Mouse (Mus musculus): ENCODE data around the gene Sbpl. TPM values are rescaled to one million over a fixed set of nuclear protein-coding genes. Genes with fewer than 3 reads are reported as not detected.
"Not testable (repeated sequence)": the region's sequence is repeated elsewhere in the genome, so short reads cannot be mapped to it uniquely, and the experiment has no call there.

Gene Sbpl
- polyA plus RNA-seq, 1 experiment from 2014 or later: not detected

DNA sequence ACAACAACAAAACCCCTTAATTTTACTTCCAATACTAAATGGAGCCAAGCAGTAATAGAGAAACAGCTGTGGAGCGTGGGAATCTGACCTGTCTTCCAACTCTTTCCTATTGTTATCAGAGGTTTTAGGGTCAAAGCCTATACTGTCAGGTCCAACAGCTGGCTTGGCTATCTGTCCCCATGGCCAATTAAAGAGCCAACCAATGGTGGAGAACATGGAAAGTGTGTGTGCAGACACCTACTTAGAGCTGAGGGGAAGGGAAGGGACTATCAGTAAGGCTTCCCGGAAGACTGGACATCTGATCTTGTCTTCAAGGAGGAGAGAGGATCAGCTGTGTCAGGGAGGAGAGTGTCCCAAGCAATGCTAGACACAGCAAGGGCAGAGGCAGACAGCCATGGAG lies 6.0 kb downstream of the Sbpl start:
- H3K36me3 ChIP-seq: no peaks in the 10 kb centered on the region
- 80% methylated on average over 2 of the region's 2 CpGs for WGBS
- H3K4me2 ChIP-seq: no peak overlapping the region
- no peak overlapping the region for H3K9ac ChIP-seq
- no peaks in the 10 kb centered on the region for H3K4me1 ChIP-seq (replicated peaks)
- no peaks in the 10 kb centered on the region for H3K27me3 ChIP-seq
- no peak overlapping the region for H3K4me3 ChIP-seq
- H3K27ac ChIP-seq (replicated peaks): no peak overlapping the region
- no peaks in the 10 kb centered on the region for H3K9me3 ChIP-seq
- ATAC-seq (ENCODE audit: low read depth): no peak

- ATAC-seq (ENCODE audit: low read depth); H3K27ac ChIP-seq (replicated peaks); H3K36me3 ChIP-seq; H3K4me2 ChIP-seq; H3K9me3 ChIP-seq; H3K4me1 ChIP-seq (replicated peaks); H3K9ac ChIP-seq; H3K4me3 ChIP-seq; H3K27me3 ChIP-seq: not testable (repeated sequence)
- 85% methylated on average over 4 of the region's 4 CpGs for WGBS
These were observed 7.6 kb downstream of the Sbpl start for GRCm38 (mm10) chr17:23947486-23947885.

GRCm38 (mm10) chr17:23941372-23941771 lies 13.7 kb downstream of the Sbpl start, which contains the start of gene Sbp:
Gene Sbp, plus strand, starts transcription at chr17:23941672.
- Histone ChIP-seq H3K9me3 (no peaks in the 10 kb centered on the region), H3K9ac (no peak within 1 kb of the TSS), H3K4me3 (no peak within 1 kb of the TSS), H3K36me3 (no peaks in the 10 kb centered on the region), H3K27me3 (no peaks in the 10 kb centered on the region), H3K4me2 (no peak within 1 kb of the TSS), H3K27ac (replicated peaks) (no peak within 1 kb of the TSS), H3K4me1 (replicated peaks) (no peaks in the 10 kb centered on the region)
- no peak for ATAC-seq (ENCODE audit: low read depth)

DNA sequence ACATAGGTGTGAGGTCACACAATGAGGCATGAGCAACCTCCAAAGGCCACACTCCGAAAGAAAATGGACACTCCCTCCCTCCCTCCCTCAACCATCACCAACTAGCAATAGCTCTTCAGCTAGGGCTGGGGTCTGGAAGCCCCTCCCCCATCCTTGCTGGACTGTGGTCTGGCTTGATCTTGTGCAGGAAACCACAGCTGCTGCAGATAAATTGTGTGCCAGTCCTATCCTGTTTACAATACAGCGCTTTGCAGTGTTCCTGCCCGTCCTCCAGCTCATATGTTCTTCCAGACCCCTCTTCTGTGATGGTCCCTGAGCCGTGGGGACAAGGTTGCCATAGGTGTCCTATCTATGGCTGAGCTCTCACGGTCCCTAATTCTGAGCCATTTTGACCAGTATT lies 23.9 kb downstream of the Sbpl start:
- Histone ChIP-seq H3K4me2 (no peak overlapping the region), H3K27ac (replicated peaks) (no peak overlapping the region), H3K4me3 (no peak overlapping the region), H3K9me3 (no peaks in the 10 kb centered on the region), H3K4me1 (replicated peaks) (no peaks in the 10 kb centered on the region), H3K27me3 (0 out of 2 replicates have a peak, but pooled peaks cover 3% of the 10 kb centered on the region), H3K36me3 (no peaks in the 10 kb centered on the region), H3K9ac (no peak overlapping the region)
- 85% methylated on average over 5 of the region's 5 CpGs for WGBS
- no peak for ATAC-seq (ENCODE audit: low read depth)

GRCm38 (mm10) chr17:23925090-23925493 lies 30.0 kb downstream of the Sbpl start:
- peak overlapping the region; percentile 94 for H3K27ac ChIP-seq (replicated peaks)
- H3K9ac ChIP-seq: peak overlapping the region; percentile 69
- H3K4me3 ChIP-seq: peak overlapping the region; percentile 57
- H3K36me3 ChIP-seq: no peaks in the 10 kb centered on the region
- peaks cover 15% of the 10 kb centered on the region for H3K4me1 ChIP-seq (replicated peaks)
- ATAC-seq (ENCODE audit: low read depth): peak; percentile 94
- H3K27me3 ChIP-seq: 0 out of 2 replicates have a peak, but pooled peaks cover 3% of the 10 kb centered on the region
- under 1% methylated on average over 14 of the region's 14 CpGs for WGBS
- no peaks in the 10 kb centered on the region for H3K9me3 ChIP-seq
- peak overlapping the region; percentile 80 for H3K4me2 ChIP-seq

DNA sequence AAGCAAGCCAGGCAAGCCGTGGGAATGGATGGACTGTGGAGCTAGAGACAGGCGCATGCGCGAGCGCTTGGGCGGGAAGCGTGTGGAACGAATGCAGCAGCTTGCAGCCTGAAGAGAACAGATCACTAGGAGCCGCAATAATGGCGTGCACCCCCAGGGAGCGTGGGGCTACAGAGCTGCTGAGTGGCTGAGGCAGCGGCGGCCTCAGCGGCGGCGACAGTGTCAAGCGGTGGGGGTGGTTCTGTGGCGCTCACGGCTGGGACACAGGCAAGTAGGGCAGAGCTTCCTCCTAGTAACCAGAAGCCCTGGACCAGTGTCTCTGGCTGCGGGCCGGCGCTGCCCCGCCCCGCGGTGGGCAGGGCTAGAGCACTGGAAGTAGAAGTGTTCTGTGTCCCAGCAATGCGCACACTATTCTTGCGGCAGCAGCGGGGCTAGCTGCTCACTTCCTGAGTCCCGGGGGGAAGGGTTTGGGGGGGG lies 30.5 kb downstream of the Sbpl start:
- under 1% methylated on average over 29 of the region's 29 CpGs for WGBS
- peak overlapping the region; percentile 94 for H3K27ac ChIP-seq (replicated peaks)
- H3K27me3 ChIP-seq: 0 out of 2 replicates have a peak, but pooled peaks cover 3% of the 10 kb centered on the region
- H3K9me3 ChIP-seq: no peaks in the 10 kb centered on the region
- peak; percentile 98 for ATAC-seq (ENCODE audit: low read depth)
- peak overlapping the region; percentile 80 for H3K4me2 ChIP-seq
- peaks cover 15% of the 10 kb centered on the region for H3K4me1 ChIP-seq (replicated peaks)
- peak overlapping the region; percentile 69 for H3K9ac ChIP-seq
- no peaks in the 10 kb centered on the region for H3K36me3 ChIP-seq
- H3K4me3 ChIP-seq: peak overlapping the region; percentile 57

DNA sequence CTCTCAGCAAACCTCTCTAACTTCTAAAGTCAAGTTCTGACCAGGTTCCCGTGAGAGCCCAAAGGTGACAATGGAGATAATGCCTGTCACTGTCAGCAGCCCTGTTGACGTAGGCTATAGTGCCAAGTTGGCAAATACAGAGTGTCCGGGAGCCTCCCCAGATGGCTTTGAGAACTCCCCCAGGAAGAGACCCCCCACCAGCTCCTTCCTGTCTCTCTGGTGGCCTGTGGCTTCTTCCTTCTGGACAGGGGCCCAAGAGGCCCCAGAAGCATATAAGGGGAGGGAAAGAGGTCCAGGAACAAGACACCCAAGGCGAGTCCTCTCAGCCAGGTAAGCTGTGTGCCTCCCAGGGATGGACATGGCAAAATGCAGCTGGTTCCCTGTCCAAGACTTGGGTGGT lies 37.9 kb downstream of the Sbpl start, which contains the start of gene Dcpp3:
Gene Dcpp3, plus strand, starts transcription at position 301 of the 400 bp plus-strand sequence.
- WGBS: 87% methylated on average over 4 of the region's 4 CpGs
- H3K9ac ChIP-seq: not testable (repeated sequence)

More for the DNA sequence above, 37.9 kb downstream of the Sbpl start, which contains the start of gene Dcpp3:
- not testable (repeated sequence) for H3K36me3 ChIP-seq; H3K27ac ChIP-seq (replicated peaks); H3K27me3 ChIP-seq; H3K4me3 ChIP-seq; H3K4me1 ChIP-seq (replicated peaks); H3K4me2 ChIP-seq; ATAC-seq (ENCODE audit: low read depth); H3K9me3 ChIP-seq

Other genes with a start within 250 kb of the Sbpl start
- gene 1520401A03Rik, start 232.5 kb downstream of the Sbpl start, polyA plus RNA-seq (2015; fragmentation: Nextera tagmentation; extraction: Ambion mirVana): 0.36 and 0.54 TPM in 2 replicates
- gene Pkmyt1, start 228.9 kb downstream of the Sbpl start, polyA plus RNA-seq (2015; fragmentation: Nextera tagmentation; extraction: Ambion mirVana): 13.9 and 16.7 TPM in 2 replicates
- gene Paqr4, start 214.4 kb downstream of the Sbpl start, polyA plus RNA-seq (2015; fragmentation: Nextera tagmentation; extraction: Ambion mirVana): 48.3 and 51.5 TPM in 2 replicates
- 1.5 and 3.0 TPM in 2 replicates for gene Kremen2, start 209.4 kb downstream of the Sbpl start, polyA plus RNA-seq (2015; fragmentation: Nextera tagmentation; extraction: Ambion mirVana)
- gene Flywch1, start 183.7 kb downstream of the Sbpl start, polyA plus RNA-seq (2015; fragmentation: Nextera tagmentation; extraction: Ambion mirVana): 213 and 231 TPM in 2 replicates
- gene Flywch2, start 169.2 kb downstream of the Sbpl start, polyA plus RNA-seq (2015; fragmentation: Nextera tagmentation; extraction: Ambion mirVana): 60.4 and 66.5 TPM in 2 replicates
- gene Srrm2, start 164.7 kb downstream of the Sbpl start, polyA plus RNA-seq (2015; fragmentation: Nextera tagmentation; extraction: Ambion mirVana): 535 and 581 TPM in 2 replicates
- 1,286 and 1,362 TPM in 2 replicates for gene Elob, start 126.1 kb downstream of the Sbpl start, polyA plus RNA-seq (2015; fragmentation: Nextera tagmentation; extraction: Ambion mirVana)
- not detected in 2 replicates for gene Prss33, start 119.2 kb downstream of the Sbpl start, polyA plus RNA-seq (2015; fragmentation: Nextera tagmentation; extraction: Ambion mirVana)
- not detected in 2 replicates for gene Prss32, start 111.4 kb downstream of the Sbpl start, polyA plus RNA-seq (2015; fragmentation: Nextera tagmentation; extraction: Ambion mirVana)
- 0.96 and 1.4 TPM in 2 replicates for gene Prss41, start 111.1 kb downstream of the Sbpl start, polyA plus RNA-seq (2015; fragmentation: Nextera tagmentation; extraction: Ambion mirVana)
- gene Prss21, start 87.2 kb downstream of the Sbpl start, polyA plus RNA-seq (2015; fragmentation: Nextera tagmentation; extraction: Ambion mirVana): not detected in 2 replicates
- not detected in 2 replicates for gene Dcpp1, start 74.4 kb downstream of the Sbpl start, polyA plus RNA-seq (2015; fragmentation: Nextera tagmentation; extraction: Ambion mirVana)
- not detected in 2 replicates for gene Dcpp2, start 74.4 kb downstream of the Sbpl start, polyA plus RNA-seq (2015; fragmentation: Nextera tagmentation; extraction: Ambion mirVana)
- gene Dcpp3, start 37.8 kb downstream of the Sbpl start, polyA plus RNA-seq (2015; fragmentation: Nextera tagmentation; extraction: Ambion mirVana): not detected in 2 replicates
- gene Sbp, start 13.6 kb downstream of the Sbpl start, polyA plus RNA-seq (2015; fragmentation: Nextera tagmentation; extraction: Ambion mirVana): not detected in 2 replicates
- gene Prss30, start 25.3 kb upstream of the Sbpl start, polyA plus RNA-seq (2015; fragmentation: Nextera tagmentation; extraction: Ambion mirVana): not detected in 2 replicates
- not detected in 2 replicates for gene Prss22, start 42.8 kb upstream of the Sbpl start, polyA plus RNA-seq (2015; fragmentation: Nextera tagmentation; extraction: Ambion mirVana)
- 0.21 TPM in 1 of 2 replicates, not detected in the other for gene Prss27, start 82.9 kb upstream of the Sbpl start, polyA plus RNA-seq (2015; fragmentation: Nextera tagmentation; extraction: Ambion mirVana)
- gene Kctd5, start 118.2 kb upstream of the Sbpl start, polyA plus RNA-seq (2015; fragmentation: Nextera tagmentation; extraction: Ambion mirVana): 82.6 and 85.4 TPM in 2 replicates
- gene Pdpk1, start 195.7 kb upstream of the Sbpl start, polyA plus RNA-seq (2015; fragmentation: Nextera tagmentation; extraction: Ambion mirVana): 54.0 and 63.8 TPM in 2 replicates
- 30.4 and 37.4 TPM in 2 replicates for gene Amdhd2, start 208.5 kb upstream of the Sbpl start, polyA plus RNA-seq (2015; fragmentation: Nextera tagmentation; extraction: Ambion mirVana)
- gene Atp6v0c, start 214.4 kb upstream of the Sbpl start, polyA plus RNA-seq (2015; fragmentation: Nextera tagmentation; extraction: Ambion mirVana): 947 and 1,089 TPM in 2 replicates